Mouse (Mus musculus): Measurements from ENCODE around the gene Leng9. TPM values are rescaled to one million over a fixed set of nuclear protein-coding genes. Genes with fewer than 3 reads are reported as not detected.
A peak's percentile ranks its signal among the peaks of the same experiment; 100 is the strongest.

Leng9 gene
- polyA plus RNA-seq, 1 experiment from 2014 or later, result 3.4 TPM

DNA sequence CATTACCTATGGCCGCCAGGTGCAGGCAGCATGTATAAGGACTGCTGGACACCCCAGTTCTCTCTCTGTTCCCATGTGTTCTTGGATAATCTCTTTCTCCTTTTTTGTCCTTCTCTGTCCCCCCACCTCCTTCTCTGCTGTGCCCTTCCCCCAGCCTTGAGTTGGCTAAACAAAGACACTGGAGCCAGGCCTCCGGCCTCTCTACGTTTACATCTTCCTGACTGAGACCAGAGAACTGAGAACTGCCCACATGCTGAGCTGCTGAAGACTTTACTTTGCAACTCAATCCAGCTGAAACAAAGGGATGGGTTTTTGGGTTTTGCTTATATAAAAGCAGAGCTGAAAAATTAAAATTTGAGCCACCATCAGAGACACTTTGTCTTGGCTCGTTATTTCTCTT is 4.8 kb upstream of the Leng9 start:
- no peaks in the 10 kb centered on the region for H3K36me3 ChIP-seq (ENCODE audit: control insufficient read depth, insufficient read depth, low read length)
- no peak overlapping the region for H3K9ac ChIP-seq (replicated peaks; ENCODE audit: low read length)
- DNase-seq, result no peak
- H3K9me3 ChIP-seq (ENCODE audit: control insufficient read depth, low read length), result no peaks in the 10 kb centered on the region
- peaks cover 14% of the 10 kb centered on the region; the same call in 1 of the 2 replicates for H3K4me1 ChIP-seq (ENCODE audit: control insufficient read depth, insufficient read depth, low read length)
- no peak for ATAC-seq (ENCODE audit: low FRiP score, low TSS enrichment)
- peaks cover 17% of the 10 kb centered on the region for H3K27me3 ChIP-seq (ENCODE audit: control insufficient read depth, insufficient read depth, low read length)
- 30% methylated on average over 4 of the region's 4 CpGs for WGBS
- no peak overlapping the region for H3K4me2 ChIP-seq (ENCODE audit: low read length)
- no peak overlapping the region for H3K4me3 ChIP-seq (replicated peaks; ENCODE audit: low read depth, low read length)
- no peak overlapping the region for H3K27ac ChIP-seq (replicated peaks; ENCODE audit: low read depth, low read length)

- 71% methylated on average over 5 of the region's 5 CpGs for WGBS
- no peak overlapping the region for H3K9ac ChIP-seq (replicated peaks; ENCODE audit: low read length)
- H3K27ac ChIP-seq (replicated peaks; ENCODE audit: low read depth, low read length), result no peak overlapping the region
- no peak for ATAC-seq (ENCODE audit: low FRiP score, low TSS enrichment)
- H3K4me1 ChIP-seq (ENCODE audit: control insufficient read depth, insufficient read depth, low read length), result peaks cover 16% of the 10 kb centered on the region; the same call in 1 of the 2 replicates
- DNase-seq, result no peak
- no peak overlapping the region for H3K4me2 ChIP-seq (ENCODE audit: low read length)
- H3K27me3 ChIP-seq (ENCODE audit: control insufficient read depth, insufficient read depth, low read length), result peaks cover 17% of the 10 kb centered on the region
- H3K9me3 ChIP-seq (ENCODE audit: control insufficient read depth, low read length), result no peaks in the 10 kb centered on the region
- H3K4me3 ChIP-seq (replicated peaks; ENCODE audit: low read depth, low read length), result no peak overlapping the region
- no peaks in the 10 kb centered on the region for H3K36me3 ChIP-seq (ENCODE audit: control insufficient read depth, insufficient read depth, low read length)
These were observed 4.2 kb upstream of the Leng9 start for GRCm38 (mm10) chr7:4154356-4154755.

- Histone ChIP-seq H3K27ac (replicated peaks; ENCODE audit: low read depth, low read length) (no peak overlapping the region), H3K9me3 (ENCODE audit: control insufficient read depth, low read length) (no peaks in the 10 kb centered on the region), H3K4me1 (ENCODE audit: control insufficient read depth, insufficient read depth, low read length) (peaks cover 22% of the 10 kb centered on the region), H3K36me3 (ENCODE audit: control insufficient read depth, insufficient read depth, low read length) (peaks cover 20% of the 10 kb centered on the region), H3K4me3 (replicated peaks; ENCODE audit: low read depth, low read length) (peak overlapping the region; percentile 28), H3K4me2 (ENCODE audit: low read length) (peak overlapping the region; percentile 92), H3K9ac (replicated peaks; ENCODE audit: low read length) (peak overlapping the region; percentile 26; the same call in 1 of the 2 replicates), H3K27me3 (ENCODE audit: control insufficient read depth, insufficient read depth, low read length) (peaks cover 17% of the 10 kb centered on the region)
- 9% methylated on average over 22 of the region's 22 CpGs for WGBS
- DNase-seq, result no peak
- ATAC-seq (ENCODE audit: low FRiP score, low TSS enrichment), result no peak
These were observed 1.1 kb upstream of the Leng9 start for GRCm38 (mm10) chr7:4151241-4151640.

- 5% methylated on average over 14 of the region's 14 CpGs for WGBS
- peak; percentile 52 for DNase-seq
These were observed 642 bp upstream of the Leng9 start for GRCm38 (mm10) chr7:4150811-4151221.

GRCm38 (mm10) chr7:4149209-4150054 is 742 bp downstream of the Leng9 start:
- peak overlapping the region; percentile 89 for H3K27ac ChIP-seq (replicated peaks; ENCODE audit: low read depth, low read length)
- DNase-seq, result peak; percentile 81
- peaks cover 17% of the 10 kb centered on the region for H3K27me3 ChIP-seq (ENCODE audit: control insufficient read depth, insufficient read depth, low read length)
- H3K4me2 ChIP-seq (ENCODE audit: low read length), result peak overlapping the region; percentile 92
- WGBS, result under 1% methylated on average over 64 of the region's 64 CpGs
- peak overlapping the region; percentile 84 for H3K9ac ChIP-seq (replicated peaks; ENCODE audit: low read length)
- H3K4me1 ChIP-seq (ENCODE audit: control insufficient read depth, insufficient read depth, low read length), result peaks cover 22% of the 10 kb centered on the region
- ATAC-seq (ENCODE audit: low FRiP score, low TSS enrichment), result peak; percentile 74
- peak overlapping the region; percentile 72 for H3K4me3 ChIP-seq (replicated peaks; ENCODE audit: low read depth, low read length)
- H3K36me3 ChIP-seq (ENCODE audit: control insufficient read depth, insufficient read depth, low read length), result peaks cover 38% of the 10 kb centered on the region
- H3K9me3 ChIP-seq (ENCODE audit: control insufficient read depth, low read length), result no peaks in the 10 kb centered on the region

More at GRCm38 (mm10) chr7:4150811-4151221, 642 bp upstream of the Leng9 start:
- Histone ChIP-seq H3K4me1 (ENCODE audit: control insufficient read depth, insufficient read depth, low read length) (peaks cover 22% of the 10 kb centered on the region), H3K9ac (replicated peaks; ENCODE audit: low read length) (peak overlapping the region; percentile 26; the same call in 1 of the 2 replicates), H3K4me3 (replicated peaks; ENCODE audit: low read depth, low read length) (peak overlapping the region; percentile 28), H3K27me3 (ENCODE audit: control insufficient read depth, insufficient read depth, low read length) (peaks cover 17% of the 10 kb centered on the region), H3K4me2 (ENCODE audit: low read length) (peak overlapping the region; percentile 92), H3K9me3 (ENCODE audit: control insufficient read depth, low read length) (no peaks in the 10 kb centered on the region), H3K36me3 (ENCODE audit: control insufficient read depth, insufficient read depth, low read length) (peaks cover 25% of the 10 kb centered on the region), H3K27ac (replicated peaks; ENCODE audit: low read depth, low read length) (no peak overlapping the region)
- ATAC-seq (ENCODE audit: low FRiP score, low TSS enrichment), result no peak

DNA sequence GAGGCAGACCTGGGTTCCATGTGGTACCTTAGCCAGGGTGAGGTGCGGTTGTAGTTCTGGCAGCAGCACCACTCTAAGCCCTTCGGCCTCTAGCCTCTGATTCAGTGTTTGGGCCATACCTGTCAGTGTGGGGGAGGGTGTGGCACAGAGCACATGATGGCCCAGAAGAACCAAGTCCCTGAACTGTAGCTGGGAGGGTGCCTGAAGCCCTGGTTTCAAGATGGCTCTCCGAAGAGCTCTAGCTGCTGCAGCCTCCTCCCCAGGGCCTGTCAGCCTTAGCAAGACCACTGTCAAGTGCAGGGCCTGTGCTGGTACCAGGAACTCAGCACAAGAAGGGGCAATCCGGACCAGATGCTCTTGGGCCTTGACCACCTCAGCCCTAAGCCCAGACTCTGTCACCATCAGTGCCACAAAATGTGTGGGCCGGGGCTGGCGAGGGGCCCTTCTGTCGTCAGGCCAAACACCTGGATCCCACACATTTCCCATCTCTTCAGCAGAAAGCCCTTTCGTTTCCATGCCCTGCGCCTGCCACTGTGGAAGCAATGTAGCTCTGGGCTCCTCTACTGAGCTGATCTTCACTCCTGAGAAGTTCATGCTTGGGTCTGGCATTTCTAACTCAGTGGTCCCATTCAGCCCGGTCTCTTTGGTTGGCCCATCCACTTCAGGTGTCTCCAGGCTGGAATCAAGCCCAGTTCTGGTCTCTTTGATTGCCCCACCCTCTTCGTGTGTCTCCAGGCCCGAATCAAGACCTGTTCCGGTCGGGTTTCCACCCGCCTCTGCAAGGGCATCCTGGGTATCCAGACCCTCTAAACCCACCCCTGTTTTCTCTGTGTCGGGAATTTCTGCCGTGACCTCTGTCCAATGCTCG is 1.6 kb downstream of the Leng9 start:
- 29% methylated on average over 18 of the region's 18 CpGs for WGBS
- Histone ChIP-seq H3K4me1 (ENCODE audit: control insufficient read depth, insufficient read depth, low read length) (peaks cover 22% of the 10 kb centered on the region), H3K27me3 (ENCODE audit: control insufficient read depth, insufficient read depth, low read length) (peaks cover 17% of the 10 kb centered on the region), H3K9ac (replicated peaks; ENCODE audit: low read length) (peak overlapping the region; percentile 84), H3K36me3 (ENCODE audit: control insufficient read depth, insufficient read depth, low read length) (peaks cover 47% of the 10 kb centered on the region), H3K4me2 (ENCODE audit: low read length) (peak overlapping the region; percentile 92), H3K4me3 (replicated peaks; ENCODE audit: low read depth, low read length) (peak overlapping the region; percentile 72), H3K27ac (replicated peaks; ENCODE audit: low read depth, low read length) (peak overlapping the region; percentile 89), H3K9me3 (ENCODE audit: control insufficient read depth, low read length) (no peaks in the 10 kb centered on the region)
- DNase-seq (no peak), ATAC-seq (ENCODE audit: low FRiP score, low TSS enrichment) (no peak)

DNA sequence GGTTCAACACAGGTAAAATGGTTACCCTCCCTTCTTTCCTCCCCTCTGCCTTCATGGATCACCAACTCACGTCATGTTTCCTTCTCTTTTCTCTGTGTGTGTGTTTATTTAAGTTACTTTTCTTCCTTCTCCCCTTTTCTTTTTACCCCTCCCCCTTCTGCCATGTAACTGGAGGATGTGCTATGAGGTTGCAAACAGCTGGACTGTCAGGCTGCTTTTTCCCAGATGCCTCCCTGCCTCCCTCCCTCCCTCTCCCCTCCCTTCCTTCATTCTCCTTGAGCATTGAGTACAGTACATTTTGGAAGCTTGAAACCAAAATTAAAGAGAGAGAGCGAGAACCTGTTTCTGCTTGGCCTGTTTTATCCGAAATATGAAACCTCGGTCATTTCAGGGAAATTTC is 2.3 kb downstream of the Leng9 start:
- Histone ChIP-seq H3K4me3 (replicated peaks; ENCODE audit: low read depth, low read length) (no peak overlapping the region), H3K27me3 (ENCODE audit: control insufficient read depth, insufficient read depth, low read length) (peaks cover 17% of the 10 kb centered on the region), H3K4me2 (ENCODE audit: low read length) (no peak overlapping the region), H3K4me1 (ENCODE audit: control insufficient read depth, insufficient read depth, low read length) (peaks cover 22% of the 10 kb centered on the region), H3K9me3 (ENCODE audit: control insufficient read depth, low read length) (no peaks in the 10 kb centered on the region), H3K9ac (replicated peaks; ENCODE audit: low read length) (no peak overlapping the region), H3K36me3 (ENCODE audit: control insufficient read depth, insufficient read depth, low read length) (peaks cover 54% of the 10 kb centered on the region), H3K27ac (replicated peaks; ENCODE audit: low read depth, low read length) (no peak overlapping the region)
- 87% methylated on average over 4 of the region's 4 CpGs for WGBS
- DNase-seq, result no peak
- ATAC-seq (ENCODE audit: low FRiP score, low TSS enrichment), result no peak

- peaks cover 59% of the 10 kb centered on the region for H3K36me3 ChIP-seq (ENCODE audit: control insufficient read depth, insufficient read depth, low read length)
These were observed 2.8 kb downstream of the Leng9 start for GRCm38 (mm10) chr7:4147371-4147770.

More at GRCm38 (mm10) chr7:4147371-4147770, 2.8 kb downstream of the Leng9 start:
- Histone ChIP-seq H3K9me3 (ENCODE audit: control insufficient read depth, low read length) (no peaks in the 10 kb centered on the region), H3K4me2 (ENCODE audit: low read length) (no peak overlapping the region), H3K27ac (replicated peaks; ENCODE audit: low read depth, low read length) (no peak overlapping the region), H3K27me3 (ENCODE audit: control insufficient read depth, insufficient read depth, low read length) (peaks cover 17% of the 10 kb centered on the region), H3K9ac (replicated peaks; ENCODE audit: low read length) (no peak overlapping the region), H3K4me3 (replicated peaks; ENCODE audit: low read depth, low read length) (no peak overlapping the region), H3K4me1 (ENCODE audit: control insufficient read depth, insufficient read depth, low read length) (peaks cover 22% of the 10 kb centered on the region)
- WGBS, result 91% methylated on average over 20 of the region's 20 CpGs
- DNase-seq (no peak), ATAC-seq (ENCODE audit: low FRiP score, low TSS enrichment) (no peak)
